Mouse (Mus musculus): ENCODE data around the gene 0610010K14Rik. TPM values are rescaled to one million over a fixed set of nuclear protein-coding genes. Genes with fewer than 3 reads are reported as not detected.

0610010K14Rik gene
- polyA plus RNA-seq, 1 experiment: 108 TPM

DNA sequence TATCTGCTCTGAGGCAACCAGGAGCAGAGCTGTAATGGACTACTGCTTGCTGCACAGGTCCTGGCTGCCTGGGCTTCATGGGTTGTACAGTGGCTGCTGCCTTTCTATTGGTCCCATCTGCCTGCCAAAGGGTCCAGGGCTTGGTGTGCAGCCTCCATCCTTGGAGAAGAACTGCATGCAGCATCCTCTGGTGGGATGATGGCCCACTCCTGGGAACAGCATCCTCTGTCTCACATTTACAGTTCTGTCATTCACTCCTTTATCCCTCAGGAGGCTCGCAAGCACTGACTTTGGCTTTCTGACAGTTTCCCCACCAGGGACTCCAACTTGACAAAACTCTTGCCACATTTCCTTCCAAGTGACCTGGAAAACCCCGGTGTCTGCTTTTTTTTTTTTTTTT lies 30.9 kb downstream of the 0610010K14Rik start:
- no peak overlapping the region for H3K27ac ChIP-seq (ENCODE audit: insufficient read depth, low read length)
- H3K4me1 ChIP-seq (ENCODE audit: control insufficient read depth, insufficient read depth, low read length): no peaks in the 10 kb centered on the region
- H3K36me3 ChIP-seq (ENCODE audit: control insufficient read depth, insufficient read depth, low read length, poor library complexity, severe bottlenecking): no peaks in the 10 kb centered on the region
- TF ChIP-seq POLR2A (IDR thresholded peaks at IDR 0.05; ENCODE audit: insufficient read depth, low read length) (no peak), EP300 (IDR thresholded peaks at IDR 0.05; ENCODE audit: insufficient read depth, low read depth, low read length) (no peak), CTCF (IDR thresholded peaks at IDR 0.05; ENCODE audit: low read depth, low read length) (no peak)
- H3K27me3 ChIP-seq (ENCODE audit: control insufficient read depth, insufficient read depth, low read length, poor library complexity, severe bottlenecking): no peaks in the 10 kb centered on the region
- H3K9me3 ChIP-seq (replicated peaks; ENCODE audit: control insufficient read depth, insufficient read depth, low read length, poor library complexity, severe bottlenecking): no peaks in the 10 kb centered on the region
- H3K4me3 ChIP-seq (ENCODE audit: low read depth, low read length): no peak overlapping the region
- no peak overlapping the region for H3K9ac ChIP-seq (ENCODE audit: low read depth, poor library complexity, severe bottlenecking)

DNA sequence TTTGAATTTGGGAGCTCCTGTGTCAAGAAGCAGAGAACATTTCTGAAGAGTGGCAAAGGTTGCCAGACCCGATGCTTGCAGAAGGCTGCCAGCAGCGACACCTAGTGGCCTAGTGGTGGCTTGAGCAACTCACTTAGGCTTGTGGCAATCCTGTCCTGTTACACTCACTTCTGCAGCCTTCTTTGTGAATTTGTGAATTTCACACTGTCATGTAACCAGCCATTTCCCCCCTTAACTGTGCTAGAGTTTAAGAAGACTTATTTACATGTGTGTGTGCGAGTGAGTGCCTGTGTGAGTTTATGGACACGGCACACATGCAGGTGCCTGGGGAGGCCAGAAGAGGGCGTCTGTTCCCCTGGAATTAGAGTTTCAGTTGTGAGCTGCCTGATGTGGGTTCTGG lies 36.0 kb downstream of the 0610010K14Rik start:
- no peak overlapping the region for H3K9ac ChIP-seq (ENCODE audit: low read depth, poor library complexity, severe bottlenecking)
- no peaks in the 10 kb centered on the region for H3K4me1 ChIP-seq (ENCODE audit: control insufficient read depth, insufficient read depth, low read length)
- TF ChIP-seq POLR2A (IDR thresholded peaks at IDR 0.05; ENCODE audit: insufficient read depth, low read length) (no peak), EP300 (IDR thresholded peaks at IDR 0.05; ENCODE audit: insufficient read depth, low read depth, low read length) (no peak), CTCF (IDR thresholded peaks at IDR 0.05; ENCODE audit: low read depth, low read length) (peak; percentile 79)
- H3K4me3 ChIP-seq (ENCODE audit: low read depth, low read length): no peak overlapping the region
- no peaks in the 10 kb centered on the region for H3K27me3 ChIP-seq (ENCODE audit: control insufficient read depth, insufficient read depth, low read length, poor library complexity, severe bottlenecking)
- H3K36me3 ChIP-seq (ENCODE audit: control insufficient read depth, insufficient read depth, low read length, poor library complexity, severe bottlenecking): no peaks in the 10 kb centered on the region
- no peak overlapping the region for H3K27ac ChIP-seq (ENCODE audit: insufficient read depth, low read length)
- H3K9me3 ChIP-seq (replicated peaks; ENCODE audit: control insufficient read depth, insufficient read depth, low read length, poor library complexity, severe bottlenecking): no peaks in the 10 kb centered on the region

- no peaks in the 10 kb centered on the region for H3K27me3 ChIP-seq (ENCODE audit: control insufficient read depth, insufficient read depth, low read length, poor library complexity, severe bottlenecking)
- H3K9ac ChIP-seq (ENCODE audit: low read depth, poor library complexity, severe bottlenecking): no peak overlapping the region
- H3K4me3 ChIP-seq (ENCODE audit: low read depth, low read length): no peak overlapping the region
- H3K9me3 ChIP-seq (replicated peaks; ENCODE audit: control insufficient read depth, insufficient read depth, low read length, poor library complexity, severe bottlenecking): no peaks in the 10 kb centered on the region
- H3K27ac ChIP-seq (ENCODE audit: insufficient read depth, low read length): no peak overlapping the region
- no peaks in the 10 kb centered on the region for H3K36me3 ChIP-seq (ENCODE audit: control insufficient read depth, insufficient read depth, low read length, poor library complexity, severe bottlenecking)
- no peak for TF ChIP-seq POLR2A (IDR thresholded peaks at IDR 0.05; ENCODE audit: insufficient read depth, low read length)
- no peak for TF ChIP-seq CTCF (IDR thresholded peaks at IDR 0.05; ENCODE audit: low read depth, low read length)
- no peak for TF ChIP-seq EP300 (IDR thresholded peaks at IDR 0.05; ENCODE audit: insufficient read depth, low read depth, low read length)
- H3K4me1 ChIP-seq (ENCODE audit: control insufficient read depth, insufficient read depth, low read length): no peaks in the 10 kb centered on the region
Observed at GRCm38 (mm10) chr11:70200036-70200608, 37.6 kb downstream of the 0610010K14Rik start.

- Histone ChIP-seq H3K36me3 (ENCODE audit: control insufficient read depth, insufficient read depth, low read length, poor library complexity, severe bottlenecking) (no peaks in the 10 kb centered on the region), H3K4me1 (ENCODE audit: control insufficient read depth, insufficient read depth, low read length) (no peaks in the 10 kb centered on the region), H3K27ac (ENCODE audit: insufficient read depth, low read length) (no peak overlapping the region), H3K9ac (ENCODE audit: low read depth, poor library complexity, severe bottlenecking) (no peak overlapping the region), H3K27me3 (ENCODE audit: control insufficient read depth, insufficient read depth, low read length, poor library complexity, severe bottlenecking) (no peaks in the 10 kb centered on the region), H3K4me3 (ENCODE audit: low read depth, low read length) (no peak overlapping the region), H3K9me3 (replicated peaks; ENCODE audit: control insufficient read depth, insufficient read depth, low read length, poor library complexity, severe bottlenecking) (no peaks in the 10 kb centered on the region)
- TF ChIP-seq EP300 (IDR thresholded peaks at IDR 0.05; ENCODE audit: insufficient read depth, low read depth, low read length) (no peak), POLR2A (IDR thresholded peaks at IDR 0.05; ENCODE audit: insufficient read depth, low read length) (no peak), CTCF (IDR thresholded peaks at IDR 0.05; ENCODE audit: low read depth, low read length) (no peak)
Observed at GRCm38 (mm10) chr11:70199107-70199506, 38.6 kb downstream of the 0610010K14Rik start.

DNA sequence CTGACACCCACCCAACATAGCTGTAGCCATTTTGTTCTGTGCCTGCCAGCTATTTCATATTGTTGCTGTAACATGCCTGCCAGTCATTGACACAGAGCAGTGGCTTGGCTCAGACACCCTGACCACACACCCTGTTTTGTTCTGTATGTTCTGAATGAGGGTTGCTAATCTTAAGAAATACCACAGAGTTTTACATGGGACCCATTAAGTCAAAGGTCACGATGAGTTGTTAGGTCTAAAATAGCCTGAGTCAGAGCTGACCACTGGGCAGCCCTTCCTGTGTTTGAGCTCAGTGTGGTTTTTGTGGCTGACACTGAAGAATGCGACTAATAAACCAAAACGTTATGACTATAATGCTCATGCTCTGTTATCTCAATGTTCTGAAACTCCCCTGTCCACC lies 39.4 kb downstream of the 0610010K14Rik start:
- Histone ChIP-seq H3K9ac (ENCODE audit: low read depth, poor library complexity, severe bottlenecking) (no peak overlapping the region), H3K27me3 (ENCODE audit: control insufficient read depth, insufficient read depth, low read length, poor library complexity, severe bottlenecking) (no peaks in the 10 kb centered on the region), H3K36me3 (ENCODE audit: control insufficient read depth, insufficient read depth, low read length, poor library complexity, severe bottlenecking) (no peaks in the 10 kb centered on the region), H3K9me3 (replicated peaks; ENCODE audit: control insufficient read depth, insufficient read depth, low read length, poor library complexity, severe bottlenecking) (no peaks in the 10 kb centered on the region), H3K27ac (ENCODE audit: insufficient read depth, low read length) (no peak overlapping the region), H3K4me3 (ENCODE audit: low read depth, low read length) (no peak overlapping the region), H3K4me1 (ENCODE audit: control insufficient read depth, insufficient read depth, low read length) (no peaks in the 10 kb centered on the region)
- TF ChIP-seq EP300 (IDR thresholded peaks at IDR 0.05; ENCODE audit: insufficient read depth, low read depth, low read length): no peak

DNA sequence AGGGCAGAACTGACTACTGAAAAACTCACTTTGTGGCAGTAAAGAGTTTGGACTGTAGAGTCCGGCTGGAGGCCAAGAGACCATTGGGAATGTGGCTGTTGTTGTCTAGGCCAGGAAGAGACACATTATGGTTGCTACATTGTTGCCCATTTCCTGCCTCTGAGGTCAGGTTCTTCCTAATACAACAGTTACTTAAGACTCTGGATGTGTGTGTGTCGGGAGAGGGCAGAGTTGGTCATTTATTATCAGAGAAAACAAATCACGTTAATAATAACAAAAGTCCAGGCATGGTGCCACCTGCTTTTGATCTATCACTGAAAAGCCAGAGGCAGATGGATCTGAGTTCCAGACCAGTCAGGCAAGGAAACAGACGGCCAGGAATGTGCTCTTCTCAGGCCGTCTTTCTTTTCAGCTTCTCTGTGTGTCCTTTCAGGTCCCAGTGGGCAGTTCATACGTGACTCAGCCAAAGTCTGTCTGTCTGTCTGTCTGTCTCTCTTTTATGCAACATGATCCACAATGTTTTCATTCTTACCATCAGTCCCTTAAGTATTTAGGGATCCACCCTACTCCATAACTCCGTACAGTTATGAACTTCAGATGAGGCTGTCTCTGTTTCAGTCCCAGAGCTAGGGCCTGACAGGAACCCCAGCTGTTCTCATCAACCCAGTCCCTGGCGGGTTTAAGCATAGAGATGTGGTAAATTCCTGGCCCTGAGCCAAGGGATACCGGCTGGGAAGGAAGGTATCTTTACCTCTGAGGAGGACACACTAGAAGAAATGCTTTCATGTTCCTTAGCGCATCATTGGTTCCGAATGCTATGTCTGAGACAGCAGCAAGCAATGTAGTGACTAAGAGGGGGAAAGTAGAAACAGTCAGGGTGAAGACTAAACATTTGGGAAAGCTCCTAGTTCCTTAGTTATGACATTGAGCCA lies 44.1 kb downstream of the 0610010K14Rik start:
- no peaks in the 10 kb centered on the region; the same call in 1 of the 2 replicates for H3K9me3 ChIP-seq (replicated peaks; ENCODE audit: control insufficient read depth, insufficient read depth, low read length, poor library complexity, severe bottlenecking)
- no peak overlapping the region for H3K9ac ChIP-seq (ENCODE audit: low read depth, poor library complexity, severe bottlenecking)
- no peak overlapping the region for H3K4me3 ChIP-seq (ENCODE audit: low read depth, low read length)
- H3K36me3 ChIP-seq (ENCODE audit: control insufficient read depth, insufficient read depth, low read length, poor library complexity, severe bottlenecking): no peaks in the 10 kb centered on the region
- H3K27ac ChIP-seq (ENCODE audit: insufficient read depth, low read length): no peak overlapping the region
- TF ChIP-seq CTCF (IDR thresholded peaks at IDR 0.05; ENCODE audit: low read depth, low read length) (no peak), EP300 (IDR thresholded peaks at IDR 0.05; ENCODE audit: insufficient read depth, low read depth, low read length) (no peak), POLR2A (IDR thresholded peaks at IDR 0.05; ENCODE audit: insufficient read depth, low read length) (no peak)
- no peaks in the 10 kb centered on the region for H3K4me1 ChIP-seq (ENCODE audit: control insufficient read depth, insufficient read depth, low read length)
- no peaks in the 10 kb centered on the region for H3K27me3 ChIP-seq (ENCODE audit: control insufficient read depth, insufficient read depth, low read length, poor library complexity, severe bottlenecking)

All from ES-Bruce4 (cell line).